Mouse (Mus musculus): Measurements from ENCODE around the gene Dusp9. TPM values are rescaled to one million over a fixed set of nuclear protein-coding genes. Genes with fewer than 3 reads are reported as not detected.
A peak's percentile ranks its signal among the peaks of the same experiment; 100 is the strongest.

The Dusp9 gene
- total RNA-seq (2021) = not detected
- long read RNA-seq, experiment 1 = 0 reads
- long read RNA-seq, experiment 2 = 0 reads

DNA sequence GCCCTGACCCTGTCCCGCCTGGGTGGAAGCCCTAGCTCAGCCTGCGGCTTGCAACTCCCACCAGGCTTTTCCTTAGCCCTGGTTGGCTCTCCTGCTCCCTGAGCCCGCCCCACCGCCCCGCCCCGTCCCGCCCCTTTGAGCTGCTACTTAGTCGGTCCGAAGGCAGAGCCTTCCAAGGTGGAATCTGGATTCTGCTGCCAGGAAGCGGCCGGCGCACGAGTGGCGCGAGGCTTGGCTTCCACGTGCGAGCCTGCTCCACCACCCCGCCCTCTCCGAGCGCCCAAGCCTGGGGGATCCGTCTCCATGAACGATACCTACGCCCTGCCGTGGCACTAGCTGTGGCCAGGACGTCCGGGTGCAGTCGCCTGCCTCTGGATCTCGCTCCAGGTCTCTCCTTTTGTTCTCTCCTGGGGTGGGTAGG lies at the start of gene Dusp9:
TSS of gene Dusp9 (plus strand) at position 165 of the 421 bp plus-strand sequence.
- intact Hi-C loops (cut with DNase I; ENCODE audit: low total_unique reads) = no loop called here
- DNase-seq = no peak

GRCm38 (mm10) chrX:73593212-73593611 lies 46.0 kb upstream of the Dusp9 start:
- DNase-seq = no peak
- intact Hi-C loops (cut with DNase I; ENCODE audit: low total_unique reads) = no loop called here

GRCm38 (mm10) chrX:73594451-73595121 lies 44.6 kb upstream of the Dusp9 start:
- no peak for DNase-seq
- intact Hi-C loops (cut with DNase I; ENCODE audit: low total_unique reads) = no loop called here

- intact Hi-C loops (cut with DNase I; ENCODE audit: low total_unique reads) = no loop called here
- no peak for DNase-seq
Measured at GRCm38 (mm10) chrX:73595297-73595938, 43.8 kb upstream of the Dusp9 start.

DNA sequence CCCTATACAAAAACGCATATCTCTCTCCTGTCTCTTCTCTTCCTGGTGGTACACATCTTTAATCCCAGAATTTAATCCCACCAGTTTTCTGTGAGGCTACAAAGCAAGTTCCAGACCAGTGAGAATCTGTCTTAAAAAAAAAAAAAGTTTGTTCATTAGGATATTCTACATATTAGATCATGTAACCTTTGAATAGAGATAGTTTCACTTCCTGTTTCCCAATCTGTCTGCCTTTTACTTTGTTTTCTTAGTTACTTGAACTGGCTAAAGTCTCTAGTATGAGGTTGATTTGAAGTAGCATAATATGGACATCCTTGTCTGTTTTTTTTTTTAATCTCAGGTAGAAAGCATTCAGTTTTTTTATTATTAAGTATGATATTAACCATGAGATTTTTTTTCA lies 37.8 kb upstream of the Dusp9 start:
- intact Hi-C loops (cut with DNase I; ENCODE audit: low total_unique reads) = no loop called here
- no peak for DNase-seq

- DNase-seq = no peak
- intact Hi-C loops (cut with DNase I; ENCODE audit: low total_unique reads) = no loop called here
Measured at GRCm38 (mm10) chrX:73613665-73614064, 25.6 kb upstream of the Dusp9 start.

- no peak for DNase-seq
- intact Hi-C loops (cut with DNase I; ENCODE audit: low total_unique reads) = no loop called here
Measured at GRCm38 (mm10) chrX:73615876-73616275, 23.3 kb upstream of the Dusp9 start.

- intact Hi-C loops (cut with DNase I; ENCODE audit: low total_unique reads) = no loop called here
- no peak for DNase-seq
Measured at GRCm38 (mm10) chrX:73619401-73619800, 19.8 kb upstream of the Dusp9 start.

DNA sequence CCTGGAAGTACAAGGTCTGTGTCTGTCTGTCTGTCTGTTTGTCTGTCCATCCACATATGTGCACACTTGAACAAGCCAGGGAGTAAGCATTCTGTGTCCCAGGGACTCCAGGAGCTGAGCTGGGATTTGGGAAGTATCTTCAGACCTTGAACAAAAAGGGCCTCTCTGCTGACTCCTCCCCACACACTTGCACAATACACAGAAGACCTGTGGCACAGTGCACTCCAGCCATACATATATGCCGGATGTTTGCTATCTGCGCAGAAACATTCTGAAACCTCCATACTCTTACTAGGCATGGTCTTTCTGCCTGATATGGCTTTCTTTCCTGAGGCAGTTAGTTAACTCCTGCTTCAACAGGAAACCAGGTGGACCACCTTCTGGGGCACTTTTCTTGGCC lies 19.3 kb upstream of the Dusp9 start:
- DNase-seq = no peak
- intact Hi-C loops (cut with DNase I; ENCODE audit: low total_unique reads) = no loop called here

DNA sequence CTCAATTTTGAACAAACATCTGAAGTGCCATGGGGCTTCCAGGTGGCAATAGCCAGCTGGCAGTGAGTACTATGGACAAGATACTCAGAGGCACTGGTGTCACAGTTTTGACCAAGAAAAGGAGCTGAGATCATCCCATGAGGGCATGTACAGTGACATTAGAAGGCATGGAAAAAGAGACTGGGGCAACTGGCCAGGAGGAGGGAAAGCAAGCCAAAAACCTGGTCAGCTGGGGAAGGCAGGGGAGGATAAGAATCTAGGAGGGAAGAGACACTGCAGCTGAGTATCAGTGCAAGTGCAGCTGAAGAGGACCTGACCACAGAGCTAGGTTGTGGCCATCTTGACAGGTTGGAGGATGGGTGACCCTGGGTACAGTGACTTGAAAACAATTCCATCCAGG lies 12.2 kb upstream of the Dusp9 start:
- intact Hi-C loops (cut with DNase I; ENCODE audit: low total_unique reads) = no loop called here
- no peak for DNase-seq

GRCm38 (mm10) chrX:73635425-73635824 lies 3.8 kb upstream of the Dusp9 start:
- intact Hi-C loops (cut with DNase I; ENCODE audit: low total_unique reads) = no loop called here
- no peak for DNase-seq

DNA sequence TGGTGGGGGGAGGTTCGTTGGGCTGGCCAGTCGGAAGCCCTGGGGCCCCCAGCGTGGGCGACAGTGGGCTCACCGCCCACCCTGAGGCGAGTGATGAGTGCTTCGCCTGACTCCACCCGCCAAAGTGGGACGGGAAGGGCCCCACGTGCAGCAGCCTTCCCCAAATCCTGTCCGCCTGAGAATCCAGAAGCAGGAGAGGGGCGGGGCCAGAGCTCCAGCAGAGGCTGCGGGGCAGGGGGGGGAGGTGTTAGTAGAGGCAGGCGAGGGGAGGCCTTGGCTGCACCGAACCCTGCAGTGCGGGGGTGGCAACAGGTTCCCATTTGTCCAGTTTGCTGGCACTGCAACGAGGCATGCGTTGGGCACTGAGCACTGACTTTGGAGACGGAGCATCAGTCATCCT lies 1.8 kb upstream of the Dusp9 start:
- intact Hi-C loops (cut with DNase I; ENCODE audit: low total_unique reads) = no loop called here
- no peak for DNase-seq

GRCm38 (mm10) chrX:73639901-73640469 lies 766 bp downstream of the Dusp9 start:
- DNase-seq = no peak
- intact Hi-C loops (cut with DNase I; ENCODE audit: low total_unique reads) = no loop called here

GRCm38 (mm10) chrX:73645121-73645520 lies 5.9 kb downstream of the Dusp9 start:
- intact Hi-C loops (cut with DNase I; ENCODE audit: low total_unique reads) = no loop called here
- no peak for DNase-seq

- no peak for DNase-seq
- intact Hi-C loops (cut with DNase I; ENCODE audit: low total_unique reads) = no loop called here
Measured at GRCm38 (mm10) chrX:73650869-73651268, 11.7 kb downstream of the Dusp9 start.

DNA sequence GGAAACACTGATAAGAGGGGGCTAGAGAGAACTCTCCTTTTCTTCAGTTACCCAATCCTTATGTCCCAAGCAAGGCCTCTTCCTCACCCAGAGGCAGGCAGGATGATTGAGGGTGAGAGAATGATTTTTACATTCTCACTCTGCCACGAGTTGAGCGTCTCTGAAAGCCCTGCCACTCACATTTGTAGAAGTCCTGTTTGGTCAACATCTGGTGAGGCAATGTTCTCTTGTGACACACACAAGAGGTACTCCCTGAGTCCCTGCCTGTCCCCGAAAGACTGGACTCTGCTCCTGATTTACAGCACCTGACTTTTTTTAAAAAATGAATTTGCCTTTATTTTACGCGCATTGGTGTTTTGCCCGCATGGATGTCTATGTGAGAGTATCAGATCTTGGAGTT lies 14.2 kb downstream of the Dusp9 start:
- intact Hi-C loops (cut with DNase I; ENCODE audit: low total_unique reads) = no loop called here
- DNase-seq = no peak

DNA sequence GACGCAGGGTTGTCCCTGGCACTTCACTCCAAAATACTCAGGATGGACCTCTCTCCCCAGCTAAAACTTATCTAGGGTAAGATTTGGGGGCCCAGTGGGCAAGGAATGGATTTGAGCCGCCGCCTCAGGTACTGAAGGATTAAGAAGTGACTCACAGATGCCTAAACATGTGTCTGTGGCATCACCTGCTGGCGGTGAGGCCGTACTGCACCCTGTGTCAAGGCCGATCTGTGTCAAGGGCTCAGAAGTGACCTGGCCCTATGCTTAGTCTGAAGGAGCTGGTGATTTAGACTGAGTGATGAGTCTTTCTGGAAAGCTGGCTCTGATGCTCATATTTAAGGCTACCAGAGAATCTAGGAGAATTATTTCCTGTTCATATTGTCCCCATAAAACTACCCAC lies 15.0 kb downstream of the Dusp9 start:
- intact Hi-C loops (cut with DNase I; ENCODE audit: low total_unique reads) = no loop called here
- peak; percentile 37 for DNase-seq

DNA sequence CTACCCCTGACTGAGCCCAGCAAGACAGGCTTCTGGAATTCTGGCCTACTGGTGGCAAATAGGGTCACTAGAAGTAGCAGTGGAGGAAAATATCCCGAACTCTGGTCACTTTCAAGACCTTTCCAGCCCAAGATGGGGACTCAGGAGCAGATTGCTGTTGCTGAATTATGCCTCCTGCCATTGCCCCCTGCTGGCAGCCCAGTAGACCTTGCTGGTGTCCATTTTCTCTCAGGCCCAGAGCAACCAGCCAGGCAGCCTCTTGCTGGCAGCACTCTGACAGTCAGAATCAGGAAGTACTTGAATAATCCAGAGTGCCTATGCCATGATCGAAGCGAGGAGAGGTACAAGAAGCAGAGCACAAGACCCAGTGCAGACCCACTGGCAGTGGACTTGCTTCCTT lies 16.3 kb downstream of the Dusp9 start:
- intact Hi-C loops (cut with DNase I; ENCODE audit: low total_unique reads) = loop anchor here (5.0 kb wide), 1 partner anchor 83 kb away; no protein-coding TSS in a partner anchor
- no peak for DNase-seq

- no peak for DNase-seq
- intact Hi-C loops (cut with DNase I; ENCODE audit: low total_unique reads) = loop anchor here (5.0 kb wide), 1 partner anchor 86 kb away; no protein-coding TSS in a partner anchor
Measured at GRCm38 (mm10) chrX:73658391-73658790, 19.2 kb downstream of the Dusp9 start.

DNA sequence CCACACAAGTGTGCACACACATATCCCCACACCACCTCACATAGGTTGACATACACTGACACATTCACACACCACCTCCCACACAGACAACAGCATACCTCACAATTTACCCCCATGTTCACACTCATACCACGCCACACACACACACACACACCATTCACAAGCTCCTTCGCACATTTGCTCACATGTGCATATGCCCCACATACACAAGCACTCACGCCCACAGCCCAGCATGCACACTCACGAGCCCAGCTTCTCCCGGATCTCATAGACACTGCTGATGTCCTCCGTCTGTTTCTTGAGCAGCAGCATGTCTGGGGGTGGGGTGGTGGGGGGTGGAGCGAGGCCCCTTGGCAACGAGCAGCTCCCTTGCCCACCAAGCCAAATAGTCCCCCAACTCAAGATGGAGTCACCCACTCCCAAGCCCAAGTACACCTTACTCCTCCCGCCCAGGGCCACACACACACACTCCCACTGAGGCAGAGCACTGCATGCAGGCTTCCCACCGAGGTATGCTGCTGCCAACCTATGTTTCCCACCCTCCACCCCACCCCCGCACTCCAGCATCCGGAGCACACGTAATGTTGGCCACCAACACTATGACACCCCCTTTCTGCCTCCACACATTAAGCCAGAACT lies 19.8 kb downstream of the Dusp9 start:
- no peak for DNase-seq
- intact Hi-C loops (cut with DNase I; ENCODE audit: low total_unique reads) = loop anchor here (5.0 kb wide), 1 partner anchor 87 kb away; no protein-coding TSS in a partner anchor
